Mouse (Mus musculus): Measurements from ENCODE around the gene Sgce.
"Not testable (repeated sequence)": the region's sequence is repeated elsewhere in the genome, so short reads cannot be mapped to it uniquely, and the experiment has no call there.

Gene Sgce

GRCm38 (mm10) chr6:4722739-4723138, 24.3 kb downstream of the Sgce start:
- no peak for DNase-seq (ENCODE audit: low spot score)

GRCm38 (mm10) chr6:4722142-4722541, 24.9 kb downstream of the Sgce start:
- no peak for DNase-seq (ENCODE audit: low spot score)

GRCm38 (mm10) chr6:4717344-4717743, 29.7 kb downstream of the Sgce start:
- DNase-seq (ENCODE audit: low spot score): no peak

GRCm38 (mm10) chr6:4716171-4716570, 30.8 kb downstream of the Sgce start:
- DNase-seq (ENCODE audit: low spot score): no peak

GRCm38 (mm10) chr6:4708971-4709370, 38.0 kb downstream of the Sgce start:
- no peak for DNase-seq (ENCODE audit: low spot score)

- no peak for DNase-seq (ENCODE audit: low spot score)
Observed at GRCm38 (mm10) chr6:4706415-4706814, 40.6 kb downstream of the Sgce start.

GRCm38 (mm10) chr6:4703908-4704307, 43.1 kb downstream of the Sgce start:
- DNase-seq (ENCODE audit: low spot score): no peak

GRCm38 (mm10) chr6:4701641-4702040, 45.4 kb downstream of the Sgce start:
- no peak for DNase-seq (ENCODE audit: low spot score)

- no peak for DNase-seq (ENCODE audit: low spot score)
Observed at GRCm38 (mm10) chr6:4695778-4696177, 51.2 kb downstream of the Sgce start.

- no peak for DNase-seq (ENCODE audit: low spot score)
Observed at GRCm38 (mm10) chr6:4694672-4695231, 52.3 kb downstream of the Sgce start.

- DNase-seq (ENCODE audit: low spot score): no peak
Observed at GRCm38 (mm10) chr6:4693544-4693943, 53.5 kb downstream of the Sgce start.

- no peak for DNase-seq (ENCODE audit: low spot score)
Observed at GRCm38 (mm10) chr6:4690438-4690837, 56.6 kb downstream of the Sgce start.

GRCm38 (mm10) chr6:4684706-4685340, 62.2 kb downstream of the Sgce start:
- DNase-seq (ENCODE audit: low spot score): no peak

- no peak for DNase-seq (ENCODE audit: low spot score)
Observed at GRCm38 (mm10) chr6:4680576-4680975, 66.4 kb downstream of the Sgce start.

GRCm38 (mm10) chr6:4679981-4680380, 67.0 kb downstream of the Sgce start:
- no peak for DNase-seq (ENCODE audit: low spot score)

- no peak for DNase-seq (ENCODE audit: low spot score)
Observed at GRCm38 (mm10) chr6:4677356-4677761, 69.6 kb downstream of the Sgce start.

- no peak for DNase-seq (ENCODE audit: low spot score)
Observed at GRCm38 (mm10) chr6:4665154-4665553, 81.9 kb downstream of the Sgce start.

GRCm38 (mm10) chr6:4664313-4664712, 82.7 kb downstream of the Sgce start:
- DNase-seq (ENCODE audit: low spot score): no peak

- DNase-seq (ENCODE audit: low spot score): no peak
Observed at GRCm38 (mm10) chr6:4663516-4663915, 83.5 kb downstream of the Sgce start.

- DNase-seq (ENCODE audit: low spot score): no peak
Observed at GRCm38 (mm10) chr6:4658861-4659260, 88.1 kb downstream of the Sgce start.

- no peak for DNase-seq (ENCODE audit: low spot score)
Observed at GRCm38 (mm10) chr6:4655924-4656323, 91.1 kb downstream of the Sgce start.

GRCm38 (mm10) chr6:4655466-4655865, 91.5 kb downstream of the Sgce start:
- no peak for DNase-seq (ENCODE audit: low spot score)

- not testable (repeated sequence) for DNase-seq (ENCODE audit: low spot score)
Observed at GRCm38 (mm10) chr6:4653741-4654140, 93.3 kb downstream of the Sgce start.

GRCm38 (mm10) chr6:4652596-4653134, 94.3 kb downstream of the Sgce start:
- no peak for DNase-seq (ENCODE audit: low spot score)

Measured in ovary, postnatal 14 days (tissue).